Mouse (Mus musculus): ENCODE measurements at regions not wholly inside any gene's neighbourhood (a gene's known extent, or its start where the extent isn't known, plus 50 kb on each side); places are given as distances from the start of the nearest gene placed in this dataset.

- Histone ChIP-seq H3K4me3 (ENCODE audit: low read length) (no peak overlapping the region), H3K9me3 (ENCODE audit: control insufficient read depth, low read length) (peaks cover 75% of the 10 kb centered on the region), H3K9ac (ENCODE audit: low read depth, low read length) (no peak overlapping the region), H3K4me2 (ENCODE audit: low read length) (no peak overlapping the region), H3K4me1 (ENCODE audit: control insufficient read depth, insufficient read depth, low read depth, low read length) (no peaks in the 10 kb centered on the region), H3K27ac (ENCODE audit: low read depth, low read length) (no peak overlapping the region), H3K36me3 (ENCODE audit: control insufficient read depth, insufficient read depth, low read length) (peaks cover 10% of the 10 kb centered on the region), H3K27me3 (replicated peaks; ENCODE audit: control insufficient read depth, insufficient read depth, low read length) (0 out of 2 replicates have a peak, but pooled peaks cover 3% of the 10 kb centered on the region)
- ATAC-seq, result 0 out of 2 replicates have a peak, but pooled peaks have one; percentile 9
- 71% methylated on average over 12 of the region's 12 CpGs for WGBS
Observed at GRCm38 (mm10) chr12:20231528-20231927, 277.2 kb downstream of the Gm21863 start.

DNA sequence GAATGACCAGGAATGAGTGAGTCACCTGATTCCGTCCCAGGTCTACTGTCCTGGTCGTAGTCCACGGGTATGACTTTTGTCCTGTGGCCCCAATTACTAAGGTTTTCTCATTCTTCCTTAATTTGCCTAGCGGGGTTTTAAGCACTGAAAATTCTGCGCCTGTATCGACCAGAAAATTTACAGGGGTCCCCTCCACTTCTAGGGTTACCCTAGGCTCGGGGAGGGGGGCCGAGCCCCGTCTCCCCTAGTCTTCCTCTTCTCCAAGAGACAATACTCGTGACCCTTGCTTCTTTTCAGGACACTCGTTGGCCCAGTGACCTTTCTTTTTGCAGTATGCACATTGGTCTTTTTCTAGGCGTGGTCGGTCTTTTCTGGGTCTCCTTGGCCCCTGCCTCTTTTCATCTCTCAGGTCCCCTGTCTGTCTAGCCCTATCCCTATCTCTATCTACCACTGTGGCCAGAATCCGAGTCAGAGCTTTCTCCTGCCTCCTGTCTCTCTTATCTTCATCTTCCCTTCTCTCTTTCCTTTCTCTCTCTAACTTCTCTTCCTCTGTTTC is 277.8 kb downstream of the Gm21863 start:
- ATAC-seq, result no peak
- Histone ChIP-seq H3K4me2 (ENCODE audit: low read length) (no peak overlapping the region), H3K9me3 (ENCODE audit: control insufficient read depth, low read length) (peaks cover 70% of the 10 kb centered on the region), H3K4me1 (ENCODE audit: control insufficient read depth, insufficient read depth, low read depth, low read length) (no peaks in the 10 kb centered on the region), H3K4me3 (ENCODE audit: low read length) (no peak overlapping the region), H3K27me3 (replicated peaks; ENCODE audit: control insufficient read depth, insufficient read depth, low read length) (0 out of 2 replicates have a peak, but pooled peaks cover 3% of the 10 kb centered on the region), H3K36me3 (ENCODE audit: control insufficient read depth, insufficient read depth, low read length) (peaks cover 10% of the 10 kb centered on the region), H3K9ac (ENCODE audit: low read depth, low read length) (no peak overlapping the region), H3K27ac (ENCODE audit: low read depth, low read length) (no peak overlapping the region)
- 66% methylated on average over 14 of the region's 14 CpGs for WGBS

GRCm38 (mm10) chr12:20232746-20233453 is 278.6 kb downstream of the Gm21863 start:
- H3K27me3 ChIP-seq (replicated peaks; ENCODE audit: control insufficient read depth, insufficient read depth, low read length), result 0 out of 2 replicates have a peak, but pooled peaks cover 3% of the 10 kb centered on the region
- WGBS, result 68% methylated on average over 32 of the region's 32 CpGs
- no peak overlapping the region for H3K4me3 ChIP-seq (ENCODE audit: low read length)
- peaks cover 62% of the 10 kb centered on the region for H3K9me3 ChIP-seq (ENCODE audit: control insufficient read depth, low read length)
- H3K27ac ChIP-seq (ENCODE audit: low read depth, low read length), result no peak overlapping the region
- no peaks in the 10 kb centered on the region for H3K4me1 ChIP-seq (ENCODE audit: control insufficient read depth, insufficient read depth, low read depth, low read length)
- peaks cover 10% of the 10 kb centered on the region for H3K36me3 ChIP-seq (ENCODE audit: control insufficient read depth, insufficient read depth, low read length)
- no peak overlapping the region for H3K9ac ChIP-seq (ENCODE audit: low read depth, low read length)
- peak; percentile 62 for ATAC-seq
- no peak overlapping the region for H3K4me2 ChIP-seq (ENCODE audit: low read length)

- Histone ChIP-seq H3K36me3 (ENCODE audit: control insufficient read depth, insufficient read depth, low read length) (peaks cover 10% of the 10 kb centered on the region), H3K4me1 (ENCODE audit: control insufficient read depth, insufficient read depth, low read depth, low read length) (no peaks in the 10 kb centered on the region), H3K4me3 (ENCODE audit: low read length) (no peak overlapping the region), H3K4me2 (ENCODE audit: low read length) (no peak overlapping the region), H3K9me3 (ENCODE audit: control insufficient read depth, low read length) (peaks cover 57% of the 10 kb centered on the region), H3K27ac (ENCODE audit: low read depth, low read length) (no peak overlapping the region), H3K27me3 (replicated peaks; ENCODE audit: control insufficient read depth, insufficient read depth, low read length) (0 out of 2 replicates have a peak, but pooled peaks cover 3% of the 10 kb centered on the region), H3K9ac (ENCODE audit: low read depth, low read length) (no peak overlapping the region)
- peak; percentile 57 for ATAC-seq
- 71% methylated on average over 17 of the region's 17 CpGs for WGBS
Observed at GRCm38 (mm10) chr12:20233454-20233831, 279.1 kb downstream of the Gm21863 start.

- peak; percentile 56 for ATAC-seq
- 72% methylated on average over 25 of the region's 25 CpGs for WGBS
- Histone ChIP-seq H3K9me3 (ENCODE audit: control insufficient read depth, low read length) (peaks cover 53% of the 10 kb centered on the region), H3K27ac (ENCODE audit: low read depth, low read length) (no peak overlapping the region), H3K27me3 (replicated peaks; ENCODE audit: control insufficient read depth, insufficient read depth, low read length) (0 out of 2 replicates have a peak, but pooled peaks cover 3% of the 10 kb centered on the region), H3K36me3 (ENCODE audit: control insufficient read depth, insufficient read depth, low read length) (peaks cover 10% of the 10 kb centered on the region), H3K4me3 (ENCODE audit: low read length) (no peak overlapping the region), H3K4me2 (ENCODE audit: low read length) (no peak overlapping the region), H3K4me1 (ENCODE audit: control insufficient read depth, insufficient read depth, low read depth, low read length) (no peaks in the 10 kb centered on the region), H3K9ac (ENCODE audit: low read depth, low read length) (no peak overlapping the region)
Observed at GRCm38 (mm10) chr12:20233871-20234307, 279.6 kb downstream of the Gm21863 start.
